Mouse (Mus musculus): Measurements from ENCODE around the gene Cryaa.

Cryaa gene

DNA sequence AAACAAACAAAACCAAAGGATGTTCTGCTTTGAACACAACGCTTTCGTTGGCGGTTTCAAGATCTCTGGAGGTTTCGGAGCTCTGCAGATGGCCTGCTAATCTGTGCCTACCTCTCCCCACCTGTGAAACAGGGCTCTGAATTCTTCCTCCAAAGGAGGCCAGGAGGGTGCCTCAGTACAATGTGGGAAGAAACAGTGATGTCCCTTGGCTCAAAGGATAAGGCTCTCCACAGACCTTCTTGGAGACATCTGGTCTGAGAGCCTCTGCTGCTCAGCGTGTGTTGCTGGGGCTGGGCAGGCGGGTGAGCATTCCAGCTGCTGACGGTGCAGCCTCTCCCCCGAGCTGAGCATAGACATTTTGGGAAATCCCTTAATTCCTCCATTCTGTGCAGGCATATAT is at the start of gene Cryaa:
Gene Cryaa (plus strand): TSS at position 301 of the 400 bp plus-strand sequence.
- no peak for DNase-seq (ENCODE audit: low spot score)

DNA sequence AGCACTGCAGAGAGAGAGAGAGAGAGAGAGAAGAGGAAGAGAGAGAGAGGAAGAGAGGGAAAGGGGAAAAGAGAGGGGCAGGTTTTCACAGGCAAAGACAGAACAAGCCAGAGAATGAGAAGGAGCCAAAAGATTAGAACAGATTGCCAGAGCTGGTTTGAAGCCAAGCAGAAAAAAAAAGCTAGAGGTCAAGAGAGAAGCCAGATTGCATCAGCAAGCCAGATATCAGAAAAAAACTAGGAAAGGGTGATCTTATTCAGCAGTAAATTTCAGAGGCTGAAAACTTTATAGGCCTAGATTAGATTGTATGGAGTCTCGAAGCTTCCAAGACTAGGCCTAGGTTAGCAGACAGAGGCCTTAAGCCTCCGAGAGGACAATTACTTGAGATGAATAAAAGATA is 49.6 kb upstream of the Cryaa start:
- DNase-seq (ENCODE audit: low spot score): no peak

DNA sequence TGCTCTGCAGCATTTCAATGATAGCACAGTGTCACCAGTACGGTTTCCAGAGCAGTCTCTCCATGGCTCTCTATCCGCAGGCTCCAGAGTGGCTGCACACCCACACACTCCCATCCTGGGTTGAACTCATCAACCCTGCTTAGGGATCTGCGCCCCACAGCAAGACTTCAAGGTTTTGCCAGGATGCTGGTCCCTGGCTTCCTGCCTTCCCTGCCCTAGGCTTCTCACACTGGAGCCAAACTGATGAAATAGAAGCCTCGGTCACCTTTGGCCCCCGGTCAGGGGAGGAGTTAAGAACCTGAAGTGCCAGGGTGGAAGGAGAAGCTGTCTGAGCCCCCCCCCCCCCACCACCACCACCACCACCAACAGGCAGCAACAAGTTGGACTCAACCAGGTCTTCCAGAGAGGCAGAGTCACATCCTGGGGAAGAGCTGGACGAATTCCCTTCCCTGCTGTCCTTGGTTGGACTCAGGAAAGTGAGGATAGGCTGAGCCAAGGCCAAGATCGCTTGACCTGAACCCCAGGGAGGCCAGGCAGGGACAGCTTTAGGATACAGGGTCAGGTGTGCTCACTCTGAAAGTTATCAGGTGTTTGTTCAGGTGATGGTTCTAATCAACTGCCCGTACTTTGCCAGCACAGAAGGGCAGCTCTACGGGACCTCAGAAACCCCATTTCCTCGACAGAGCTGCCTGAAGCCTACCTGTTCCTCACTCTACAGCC is 46.4 kb upstream of the Cryaa start:
- DNase-seq (ENCODE audit: low spot score): no peak

DNA sequence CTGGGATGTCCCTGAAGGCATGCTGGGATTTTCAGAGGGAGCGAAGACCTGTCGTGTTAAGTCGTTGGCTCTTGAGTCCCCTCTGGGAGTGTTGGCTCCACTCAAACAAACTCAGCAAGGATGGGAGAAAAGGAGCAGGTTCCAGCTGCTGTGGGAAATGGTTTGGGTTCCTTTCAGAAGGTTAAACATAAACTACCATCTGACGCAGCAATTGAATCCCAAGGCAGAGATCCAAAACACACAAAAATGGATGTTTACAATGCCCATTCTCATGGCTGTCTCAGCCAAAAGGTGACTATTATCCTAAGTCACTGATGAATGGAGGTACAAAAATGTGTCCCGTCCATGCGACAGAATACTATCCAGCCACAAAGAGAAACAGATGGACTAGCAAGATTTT is 44.6 kb upstream of the Cryaa start:
- no peak for DNase-seq (ENCODE audit: low spot score)

DNA sequence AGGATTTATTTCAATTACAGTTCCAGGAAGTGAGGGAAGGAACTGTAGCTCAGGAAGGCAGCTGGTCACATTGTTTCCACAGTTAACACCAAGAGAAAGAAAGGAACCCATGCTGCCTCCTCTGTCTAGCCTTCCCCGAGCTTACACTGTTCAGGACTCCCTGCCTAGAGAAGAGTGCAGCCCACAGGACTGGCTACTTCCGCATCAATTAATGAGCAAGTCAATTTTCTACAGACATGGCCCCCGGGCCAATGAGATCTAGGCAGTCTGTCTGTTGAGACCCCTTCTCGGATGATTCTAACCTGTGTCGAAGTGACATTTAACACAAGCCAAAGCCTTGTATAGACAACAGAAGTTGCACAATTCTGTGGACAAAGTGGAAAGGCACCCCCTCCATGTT is 42.7 kb upstream of the Cryaa start:
- no peak for DNase-seq (ENCODE audit: low spot score)

DNA sequence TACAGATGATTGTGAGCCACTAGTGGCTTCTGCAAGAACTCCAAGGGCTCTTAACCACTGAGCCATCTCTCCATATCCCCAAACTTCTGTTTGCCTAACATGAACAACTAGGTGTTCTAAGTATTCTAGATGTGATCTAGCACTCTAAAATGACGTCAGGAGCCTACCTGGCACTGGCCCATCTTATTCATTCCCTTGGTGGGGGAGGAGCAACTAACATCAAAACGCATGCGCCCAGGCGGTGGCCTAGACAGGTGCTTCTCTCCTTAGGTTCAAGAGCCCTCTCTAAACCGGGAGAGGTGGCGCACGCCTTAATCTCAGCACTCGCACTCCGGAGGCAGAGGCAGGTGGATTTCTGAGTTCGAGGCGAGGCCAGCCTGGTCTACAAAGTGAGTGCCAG is 41.8 kb upstream of the Cryaa start:
- DNase-seq (ENCODE audit: low spot score): no peak

DNA sequence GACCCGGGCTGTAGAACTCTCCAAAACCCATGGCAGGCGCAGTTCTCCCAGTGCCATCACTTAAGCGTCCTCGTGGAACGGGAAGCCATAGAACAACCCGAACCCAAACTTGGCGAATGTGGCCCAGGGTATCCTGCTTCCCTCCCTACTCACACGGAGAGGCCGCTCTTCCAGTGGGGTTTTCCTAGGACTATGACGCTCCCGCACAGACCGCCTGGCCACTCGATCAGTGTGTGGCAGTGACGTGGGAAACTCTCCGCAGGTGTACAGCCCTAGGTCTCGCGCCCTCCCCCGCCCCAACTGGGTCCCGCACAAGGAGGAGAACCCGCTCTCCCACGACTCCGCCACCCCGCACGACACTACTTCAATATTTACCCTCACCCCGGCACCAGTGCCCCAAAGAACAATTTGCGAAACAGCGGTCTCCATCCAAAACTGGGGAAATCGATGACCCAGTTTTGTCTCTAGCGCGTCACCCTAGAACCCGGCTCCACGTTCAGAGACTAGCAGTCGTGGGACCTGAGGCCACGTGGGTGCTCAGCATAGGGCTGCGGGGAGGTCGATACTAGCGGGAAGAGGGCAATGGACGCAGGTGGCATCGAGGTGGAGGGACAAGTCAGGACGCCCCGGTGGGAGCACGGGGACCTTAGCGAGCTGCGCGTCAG is 41.2 kb upstream of the Cryaa start:
- DNase-seq (ENCODE audit: low spot score): no peak

DNA sequence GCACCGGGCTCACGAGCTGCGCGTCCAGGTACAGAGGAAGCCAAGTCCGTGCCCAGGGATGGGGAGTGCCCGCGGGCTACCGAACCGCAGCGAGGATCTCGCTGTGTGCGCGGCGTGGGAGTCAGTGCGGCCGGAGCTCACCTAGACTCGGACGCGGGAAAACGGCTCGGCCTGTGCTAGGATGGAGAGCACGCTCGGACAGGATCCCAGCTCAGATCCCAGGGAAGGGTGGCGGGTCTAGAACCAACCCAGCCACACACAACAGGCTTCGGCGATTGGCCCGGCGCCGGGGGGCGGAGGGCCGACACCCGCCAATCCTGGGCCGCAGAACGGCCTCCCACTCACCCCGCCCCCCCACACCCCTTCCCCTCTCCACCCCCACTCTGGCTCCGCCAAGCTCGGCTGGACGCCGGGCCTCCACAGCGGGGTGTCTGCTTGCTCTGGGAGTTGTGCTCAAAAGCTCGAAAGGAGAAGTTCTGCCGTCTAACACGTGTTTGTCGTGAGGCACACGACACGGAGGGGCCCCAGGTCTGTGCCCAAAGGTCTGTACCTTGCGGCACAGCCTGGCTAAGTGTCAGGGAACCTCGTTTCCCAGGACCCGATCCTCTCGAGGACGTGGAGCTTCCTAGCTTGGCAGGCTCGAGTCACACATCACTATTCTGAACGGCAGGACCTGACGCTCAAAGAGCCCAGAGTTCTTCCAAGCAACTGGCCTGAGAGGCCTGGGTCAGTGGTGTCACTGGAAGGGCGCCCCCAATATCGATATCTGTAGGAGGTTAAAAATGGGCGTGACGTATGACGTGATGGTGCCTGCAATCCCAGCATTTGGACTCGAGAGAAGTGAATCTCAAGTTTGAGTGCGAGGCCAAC is 40.4 kb upstream of the Cryaa start, which contains the start of gene Cbs:
Gene Cbs (minus strand): TSS at position 297 of the 870 bp plus-strand sequence.
- DNase-seq (ENCODE audit: low spot score): peak; percentile 79

DNA sequence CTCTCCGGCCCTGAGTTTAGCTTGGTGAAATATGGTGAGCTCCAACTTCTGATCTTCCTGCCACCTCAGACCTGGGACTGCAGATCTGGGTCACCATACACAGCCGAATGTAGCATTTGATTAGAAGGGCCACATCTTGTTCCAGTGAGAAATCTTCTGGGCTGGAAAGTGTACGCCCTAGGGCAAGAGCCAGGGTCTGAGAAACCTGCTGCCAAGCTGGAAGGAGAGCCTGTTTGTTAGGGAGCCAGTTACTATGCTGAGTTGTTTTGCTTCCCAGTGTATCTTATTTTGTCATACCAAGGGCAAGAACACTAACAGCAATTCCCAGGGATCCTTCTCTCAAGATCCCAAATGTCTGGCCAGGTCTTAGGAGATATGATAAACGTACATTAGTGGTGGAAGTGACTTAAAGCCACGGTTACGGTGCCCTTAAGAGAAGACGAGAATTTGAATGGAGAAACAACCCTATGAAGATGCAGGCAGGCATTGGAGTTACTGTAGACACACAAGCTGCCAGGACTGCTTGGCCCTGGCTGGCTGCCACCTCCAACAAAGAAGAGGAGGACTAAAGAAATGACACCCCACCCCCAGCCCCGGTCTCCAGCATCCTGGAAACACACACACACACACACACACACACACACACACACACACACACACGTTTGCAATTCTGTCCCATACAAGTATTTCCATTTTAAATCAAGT is 39.6 kb upstream of the Cryaa start:
- DNase-seq (ENCODE audit: low spot score): peak; percentile 73

DNA sequence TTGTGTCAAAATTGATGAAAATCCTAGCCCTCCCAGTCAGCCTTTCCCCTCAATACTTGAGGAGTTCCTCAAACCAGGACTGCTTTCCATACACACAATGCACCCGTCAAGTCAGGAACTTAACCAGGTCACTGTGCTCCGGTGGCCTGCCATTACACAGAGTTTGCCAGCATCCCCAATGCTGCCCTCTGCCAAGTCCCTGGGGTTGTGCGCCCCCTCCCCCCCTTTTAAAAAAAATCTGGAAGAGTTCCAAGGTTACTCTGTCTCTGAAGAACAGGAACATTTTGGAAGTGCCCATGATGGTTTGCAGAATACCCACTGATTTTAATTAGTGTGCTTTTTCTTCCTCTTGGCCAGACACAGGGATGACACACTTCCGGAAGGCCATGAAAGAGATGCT is 38.0 kb upstream of the Cryaa start:
- no peak for DNase-seq (ENCODE audit: low spot score)

DNA sequence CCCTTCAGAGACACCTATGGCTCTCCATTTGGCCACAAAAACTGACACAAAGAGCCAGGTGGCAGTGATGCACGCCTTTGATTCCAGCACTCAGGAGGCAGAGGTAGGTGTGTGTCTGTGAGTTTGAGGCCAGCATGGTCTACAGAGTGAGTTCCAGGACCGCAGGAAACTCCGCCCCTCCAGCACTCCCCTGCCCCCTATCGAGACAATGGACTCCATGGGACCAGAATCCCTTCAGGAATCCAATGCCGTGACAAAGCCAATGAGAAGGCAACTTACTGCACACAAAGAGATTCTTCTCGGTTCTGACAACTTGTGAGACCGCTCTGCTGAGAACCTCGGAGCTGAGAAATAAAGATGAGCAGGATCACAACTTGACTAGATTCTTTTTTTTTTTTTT is 35.3 kb upstream of the Cryaa start:
- no peak for DNase-seq (ENCODE audit: low spot score)

DNA sequence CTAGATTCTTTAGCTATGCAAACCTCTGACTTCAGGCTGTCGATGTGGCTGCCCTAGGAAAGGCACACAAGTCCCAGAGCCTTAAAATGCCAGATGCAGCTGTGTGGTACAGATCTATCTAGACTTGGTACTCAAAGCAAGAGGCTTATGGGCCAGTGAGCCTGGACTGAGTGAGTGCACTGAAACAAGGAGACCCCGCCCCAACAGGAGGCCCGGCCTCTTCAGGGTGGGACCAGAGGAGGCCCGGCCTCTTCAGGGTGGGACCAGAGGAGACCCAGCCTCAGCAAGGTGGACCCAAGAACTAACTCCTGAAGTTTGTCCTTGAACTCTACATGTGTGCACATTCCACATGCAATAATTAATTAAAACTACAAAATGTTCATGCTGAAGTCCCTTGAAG is 34.7 kb upstream of the Cryaa start:
- no peak for DNase-seq (ENCODE audit: low spot score)

DNA sequence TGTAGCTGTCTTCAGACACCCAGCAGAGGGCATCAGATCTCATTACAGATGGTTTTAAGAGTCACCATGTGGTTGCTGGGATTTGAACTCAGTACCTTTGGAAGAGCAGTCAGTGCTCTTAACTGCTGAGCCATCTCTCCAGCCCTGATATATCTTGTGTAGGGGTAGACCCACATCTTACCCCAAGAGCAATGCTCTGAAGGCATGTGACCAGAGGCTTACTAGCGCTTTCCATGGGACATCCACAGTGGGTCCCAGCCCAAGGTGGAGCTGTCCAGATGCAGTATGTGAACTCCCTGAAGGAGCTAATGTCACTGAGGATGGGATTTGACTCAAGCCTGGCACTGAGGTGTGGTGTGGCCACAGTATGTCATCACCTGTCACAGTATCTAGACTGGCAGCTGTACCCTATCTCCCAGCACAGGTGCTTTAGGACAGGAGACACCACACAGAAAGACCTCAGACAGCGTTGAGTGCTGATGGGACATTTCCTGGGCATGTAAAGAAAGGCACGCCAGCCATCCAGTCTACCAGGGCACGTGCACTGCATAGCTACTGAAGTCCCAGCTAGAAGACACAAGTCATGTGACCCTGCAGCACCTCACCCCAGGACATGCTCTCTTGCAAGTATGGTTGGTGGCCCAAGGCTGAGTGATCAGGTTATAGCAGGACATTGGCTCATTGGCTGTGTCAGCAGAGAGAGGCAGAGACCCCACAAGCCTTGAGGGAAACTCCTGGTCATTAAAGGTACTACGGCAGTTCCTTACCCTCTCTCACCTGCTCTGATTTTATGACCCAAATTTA is 31.2 kb upstream of the Cryaa start:
- DNase-seq (ENCODE audit: low spot score): no peak

DNA sequence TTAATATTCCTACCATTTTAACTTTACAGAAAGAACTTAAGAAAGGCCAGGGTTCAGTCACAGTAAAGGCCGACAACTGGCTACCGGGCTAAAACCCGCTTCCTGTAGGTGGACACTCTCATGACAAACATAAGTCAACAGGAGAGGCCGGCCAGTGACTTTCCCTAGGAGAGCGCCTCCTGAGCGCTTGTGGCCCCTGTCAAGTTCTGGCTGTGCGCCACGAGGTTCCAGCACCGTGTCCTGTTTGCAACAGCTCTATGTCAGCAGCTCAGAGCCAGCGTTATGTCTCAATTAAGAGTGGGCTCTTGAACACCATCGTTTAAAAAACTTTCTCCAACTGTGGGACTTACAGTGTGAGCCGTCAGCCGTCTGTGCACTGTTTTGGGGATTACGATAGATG is 25.5 kb upstream of the Cryaa start:
- no peak for DNase-seq (ENCODE audit: low spot score)

DNA sequence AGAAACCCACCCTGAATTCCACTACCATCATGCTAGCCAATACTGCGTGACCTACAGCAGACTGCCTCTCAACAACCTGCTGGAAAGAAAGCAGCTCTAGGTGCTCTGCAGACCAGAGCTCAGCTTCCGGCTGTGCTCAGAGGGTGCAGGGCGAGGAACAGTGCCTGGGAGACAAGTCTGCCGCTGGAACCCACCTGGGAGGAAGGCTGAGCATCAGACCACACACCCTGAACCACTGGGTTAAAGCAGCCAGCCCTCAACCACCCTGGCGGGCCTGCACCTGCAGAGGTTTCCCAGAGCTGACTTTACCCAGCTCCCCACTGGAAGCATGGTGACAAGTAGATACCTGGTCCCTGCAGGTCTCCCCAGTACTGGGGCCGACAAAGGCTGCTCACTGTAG is 24.3 kb upstream of the Cryaa start:
- no peak for DNase-seq (ENCODE audit: low spot score)

DNA sequence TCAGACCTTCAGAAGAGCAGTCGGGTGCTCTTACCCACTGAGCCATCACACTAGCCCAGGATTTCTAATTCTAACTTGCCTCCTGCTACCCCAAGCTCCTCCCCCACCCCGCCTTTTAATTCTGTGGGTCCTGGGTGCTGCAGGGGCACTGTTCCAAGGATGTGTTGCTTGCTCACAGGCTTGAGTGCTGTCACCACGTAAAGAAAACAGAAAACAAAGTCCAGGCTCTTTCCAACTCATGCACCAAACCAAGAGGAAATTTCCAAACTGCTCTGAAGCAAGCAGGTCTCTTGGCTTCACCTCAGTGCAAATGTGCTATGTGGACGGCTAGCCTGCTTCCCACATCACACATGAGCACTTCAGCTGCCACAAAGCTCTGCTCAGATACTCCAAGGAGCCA is 22.2 kb upstream of the Cryaa start:
- no peak for DNase-seq (ENCODE audit: low spot score)

DNA sequence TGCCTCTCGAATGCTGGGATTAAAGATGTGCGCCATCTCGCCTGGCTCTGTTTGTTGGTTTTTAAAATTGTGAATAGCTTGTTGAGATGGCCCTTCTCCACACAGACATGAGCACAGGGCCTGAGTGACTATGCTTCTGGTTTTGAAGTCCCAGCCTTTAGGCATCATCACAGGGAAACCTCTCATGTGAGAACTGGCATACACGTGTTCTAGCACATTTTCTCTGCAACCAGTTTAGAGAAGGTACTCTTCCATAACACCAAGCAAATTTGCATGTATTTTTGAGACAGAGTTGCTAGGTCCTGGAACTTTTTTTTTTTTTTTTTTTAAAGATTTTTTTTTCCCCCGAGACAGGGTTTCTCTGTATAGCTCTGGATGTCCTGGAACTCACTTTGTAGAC is 20.9 kb upstream of the Cryaa start:
- no peak for DNase-seq (ENCODE audit: low spot score)

DNA sequence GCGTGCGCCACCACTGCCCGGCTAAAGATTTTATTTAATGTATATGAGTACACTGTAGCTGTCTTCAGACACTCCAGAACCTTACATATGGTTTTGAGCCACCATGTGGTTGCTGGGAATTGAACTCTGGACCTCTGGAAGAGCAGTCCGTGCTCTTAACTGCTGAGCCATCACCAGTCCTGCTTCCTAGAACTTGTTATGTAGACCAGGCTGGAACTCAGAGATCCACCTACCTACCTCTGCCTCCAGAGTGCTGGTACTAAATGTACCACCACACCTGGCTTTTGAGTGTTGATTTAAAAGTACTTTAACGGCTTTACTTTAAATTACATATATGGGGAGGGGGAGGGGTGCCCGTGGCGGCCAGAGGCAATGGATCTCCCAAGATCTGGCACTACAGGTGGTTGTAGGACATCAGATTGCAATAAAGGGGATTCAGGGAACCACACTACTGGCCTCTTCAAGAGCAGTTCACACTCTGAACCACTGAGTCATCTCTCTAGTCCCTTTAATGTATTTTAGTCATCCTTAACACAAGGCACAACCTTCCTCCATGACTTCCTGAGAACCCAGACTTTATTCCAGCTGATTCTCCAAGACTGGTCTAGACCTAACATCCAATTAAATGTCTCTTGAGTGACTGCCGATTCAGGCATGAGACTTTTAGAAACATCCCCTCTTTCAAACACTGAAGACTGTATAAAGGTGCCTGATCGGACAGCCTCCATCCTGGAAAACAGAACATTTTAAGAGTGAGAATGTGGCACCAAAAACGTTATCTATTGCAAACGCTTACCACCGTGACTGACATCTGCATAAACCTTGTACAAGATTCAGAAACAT is 20.2 kb upstream of the Cryaa start:
- DNase-seq (ENCODE audit: low spot score): no peak

DNA sequence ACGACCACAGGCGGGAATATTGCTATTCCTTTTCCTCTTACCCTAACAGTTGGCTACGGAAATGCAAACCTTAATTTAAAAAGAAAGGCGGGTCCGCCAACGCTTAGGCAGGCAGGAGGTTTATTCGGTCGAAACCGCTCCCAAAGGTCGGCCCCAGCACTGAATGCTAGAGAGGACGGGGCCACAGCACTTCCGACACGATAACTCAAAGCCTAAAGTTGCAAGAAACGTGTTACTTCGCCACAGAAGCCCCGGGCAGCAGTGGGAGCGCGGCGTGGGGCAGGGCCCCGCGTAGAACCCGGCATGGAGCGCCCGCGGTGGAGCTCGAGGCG is 19.5 kb upstream of the Cryaa start:
- peak; percentile 55 for DNase-seq (ENCODE audit: low spot score)

DNA sequence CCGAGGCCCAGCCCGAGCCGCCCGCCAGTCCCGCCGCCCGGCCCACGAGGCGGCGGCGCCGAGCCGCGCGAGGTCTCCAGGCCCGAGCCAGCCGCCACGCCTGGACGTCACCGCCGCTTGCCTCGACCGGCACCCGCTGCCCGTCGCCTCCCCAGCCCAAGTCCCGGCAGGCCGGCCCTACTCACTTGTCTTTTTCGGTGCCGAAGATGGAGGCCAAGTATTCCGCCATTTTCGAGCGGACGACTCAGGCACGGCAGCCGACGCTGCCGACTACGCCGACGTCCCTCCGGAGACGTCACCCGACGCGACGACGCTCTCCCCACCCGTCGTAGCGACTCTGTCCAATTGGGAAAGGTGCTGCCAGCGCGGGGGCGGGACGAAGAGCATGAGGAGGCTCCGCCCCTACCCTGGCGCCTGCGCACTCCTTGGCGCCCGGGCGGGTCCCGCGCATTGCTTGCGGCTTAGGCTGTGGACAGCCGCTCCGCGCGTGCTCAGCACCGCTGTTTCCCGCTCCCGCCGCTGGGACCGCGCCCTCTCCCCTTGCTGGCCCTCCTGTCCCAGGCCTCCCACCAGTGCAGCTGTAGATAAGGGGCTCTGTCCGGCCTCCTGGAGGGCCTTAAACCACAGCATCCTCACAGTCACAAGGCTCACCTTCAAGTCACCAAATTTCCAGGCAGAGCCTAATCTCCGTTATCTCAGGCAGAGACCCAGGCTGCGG is 19.0 kb upstream of the Cryaa start, which contains the start of gene U2af1:
Gene U2af1 (minus strand): TSS at position 425 of the 718 bp plus-strand sequence.
- peak; percentile 99 for DNase-seq (ENCODE audit: low spot score)
